In the genomic region with DNA sequence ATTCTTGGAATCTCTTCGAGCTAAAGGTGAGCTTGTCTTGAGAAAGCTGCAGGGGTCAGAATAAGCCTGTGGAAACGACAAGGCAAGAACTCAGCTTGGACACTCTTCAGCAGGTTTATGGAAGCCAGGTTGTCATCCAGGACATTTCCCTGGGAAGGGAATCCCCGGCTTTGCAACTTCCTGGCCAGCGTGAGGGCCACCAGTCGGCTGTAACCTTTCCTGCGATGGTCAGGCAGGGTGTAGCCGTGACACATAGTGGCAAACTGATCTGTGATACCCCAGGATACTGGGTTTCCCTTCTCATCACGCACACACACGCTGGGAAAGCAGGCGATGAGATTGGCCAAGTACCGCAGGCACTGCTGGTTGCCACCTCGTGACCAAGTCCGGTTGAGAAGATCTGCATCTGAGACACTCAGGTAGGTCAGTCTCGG, we compare ENCODE assay signal across 9 mouse cellular contexts. TPM values are rescaled to one million over a fixed set of nuclear protein-coding genes. Genes with fewer than 3 reads are reported as not detected.
DNase-seq lines count a peak whose midpoint lies in the region; ATAC-seq lines count a peak whose summit lies in the region.
"Had no signal": no experiment of that assay in that cellular context is flagged by ENCODE, and none has a peak within 500 bp of the region (broad histone marks: within the 10 kb centered on the region; RNA-seq: fewer than 3 reads in every experiment).

No protein-coding gene starts in this region.

- peak overlapping the region; percentile 52; the same call in 1 of the 2 replicates for H3K9ac ChIP-seq in heart, embryonic 13.5 days
- no peak overlapping the region for H3K9ac ChIP-seq in forebrain, embryonic 14.5 days (ENCODE audit: low read length)
- H3K9ac ChIP-seq in liver, embryonic 13.5 days, result no peak overlapping the region

- H3K27me3 ChIP-seq in heart, embryonic 13.5 days (replicated peaks), result no peaks in the 10 kb centered on the region
- no peaks in the 10 kb centered on the region for H3K27me3 ChIP-seq in forebrain, embryonic 14.5 days (replicated peaks; ENCODE audit: control insufficient read depth, insufficient read depth, low read length)
- no peaks in the 10 kb centered on the region for H3K27me3 ChIP-seq in liver, embryonic 13.5 days

- intact Hi-C loops in heart, postnatal 14 days (cut with DNase I), result no loop called here

- no peaks in the 10 kb centered on the region for H3K9me3 ChIP-seq in heart, embryonic 13.5 days
- no peaks in the 10 kb centered on the region for H3K9me3 ChIP-seq in forebrain, embryonic 14.5 days (replicated peaks; ENCODE audit: control insufficient read depth, low read length)
- no peaks in the 10 kb centered on the region for H3K9me3 ChIP-seq in liver, embryonic 13.5 days (replicated peaks)

- DNase-seq in heart, postnatal 14 days, result no peak
- DNase-seq in forebrain, embryonic 14.5 days (ENCODE audit: low spot score), result no peak
- DNase-seq in liver, embryonic 13.5 days, result no peak
- no peak for DNase-seq in ovary, postnatal 10 days (ENCODE audit: low spot score)
- DNase-seq in testis, postnatal 10 days (ENCODE audit: low spot score), result no peak
- DNase-seq in frontal cortex, postnatal 14 days (ENCODE audit: low spot score in 2 of 2), result no peak

- peaks cover 9% of the 10 kb centered on the region for H3K4me1 ChIP-seq in heart, embryonic 13.5 days
- H3K4me1 ChIP-seq in forebrain, embryonic 14.5 days (ENCODE audit: control insufficient read depth, insufficient read depth, low read length), result no peaks in the 10 kb centered on the region
- H3K4me1 ChIP-seq in liver, embryonic 13.5 days (replicated peaks), result peaks cover 18% of the 10 kb centered on the region

- H3K4me2 ChIP-seq in heart, embryonic 13.5 days, result peak overlapping the region; percentile 71
- peak overlapping the region; percentile 30; the same call in 1 of the 2 replicates for H3K4me2 ChIP-seq in forebrain, embryonic 14.5 days (ENCODE audit: low read length)
- peak overlapping the region; percentile 23 for H3K4me2 ChIP-seq in liver, embryonic 13.5 days

- peak overlapping the region; percentile 42 for H3K4me3 ChIP-seq in heart, embryonic 13.5 days
- H3K4me3 ChIP-seq in forebrain, embryonic 14.5 days (ENCODE audit: low read depth, low read length), result no peak overlapping the region
- no peak overlapping the region; the same call in 1 of the 2 replicates for H3K4me3 ChIP-seq in liver, embryonic 13.5 days (replicated peaks)

- no peaks in the 10 kb centered on the region for H3K36me3 ChIP-seq in heart, embryonic 13.5 days
- H3K36me3 ChIP-seq in forebrain, embryonic 14.5 days (ENCODE audit: control insufficient read depth, insufficient read depth, low read length), result no peaks in the 10 kb centered on the region
- no peaks in the 10 kb centered on the region for H3K36me3 ChIP-seq in liver, embryonic 13.5 days

- 4% methylated on average over 14 of the region's 14 CpGs for WGBS in heart, embryonic 13.5 days
- WGBS in forebrain, embryonic 14.5 days, result 18% methylated on average over 13 of the region's 14 CpGs
- WGBS in liver, embryonic 13.5 days (ENCODE audit: insufficient replicate concordance), result 8% methylated on average over 14 of the region's 14 CpGs

- no peak overlapping the region for H3K27ac ChIP-seq in heart, embryonic 13.5 days (replicated peaks)
- no peak overlapping the region for H3K27ac ChIP-seq in forebrain, embryonic 14.5 days (ENCODE audit: low read depth, low read length)
- no peak overlapping the region for H3K27ac ChIP-seq in liver, embryonic 13.5 days

- no peak for ATAC-seq in heart, embryonic 13.5 days (ENCODE audit: extremely low read depth, insufficient number of reproducible peaks, low FRiP score, low TSS enrichment)
- ATAC-seq in cerebellum, adult (ENCODE audit: insufficient number of reproducible peaks, low FRiP score, low TSS enrichment), result peak; percentile 82
- no peak for ATAC-seq in forebrain, embryonic 14.5 days
- ATAC-seq in liver, embryonic 13.5 days (ENCODE audit: low read depth), result no peak

RNA-seq across cellular contexts. Expression of a gene that starts 9.4 kb away (rescaled TPM):
- not detected in 2 replicates for polyA plus RNA-seq in heart, embryonic 13.5 days (2015; fragmentation: Nextera tagmentation; extraction: Ambion mirVana)
- not detected for total RNA-seq in heart, postnatal 14 days (2021)
- polyA plus RNA-seq in forebrain, embryonic 14.5 days (2014; fragmentation: Nextera tagmentation; extraction: Ambion mirVana), result not detected in 2 replicates
- polyA plus RNA-seq in liver, embryonic 13.5 days (2015; fragmentation: Nextera tagmentation; extraction: Ambion mirVana), result not detected in 2 replicates
- total RNA-seq: MEL had no signal

RNA-seq across cellular contexts. Expression of a gene that starts 24.4 kb away (rescaled TPM):
- polyA plus RNA-seq in heart, embryonic 13.5 days (2015; fragmentation: Nextera tagmentation; extraction: Ambion mirVana), result 2.0 and 2.3 TPM in 2 replicates
- total RNA-seq in heart, postnatal 14 days (2021), result under 1 TPM; 0.57 to 0.59 TPM
- 0.46 and 0.75 TPM in 2 replicates for polyA plus RNA-seq in forebrain, embryonic 14.5 days (2014; fragmentation: Nextera tagmentation; extraction: Ambion mirVana)
- 0.42 and 0.78 TPM in 2 replicates for polyA plus RNA-seq in liver, embryonic 13.5 days (2015; fragmentation: Nextera tagmentation; extraction: Ambion mirVana)

RNA-seq across cellular contexts. Expression of a gene that starts 29.7 kb away (rescaled TPM):
- polyA plus RNA-seq in heart, embryonic 13.5 days (2015; fragmentation: Nextera tagmentation; extraction: Ambion mirVana), result 31.0 and 33.8 TPM in 2 replicates
- 100 to 1,000 TPM; 104 to 118 TPM for total RNA-seq in heart, postnatal 14 days (2021)
- polyA plus RNA-seq in forebrain, embryonic 14.5 days (2014; fragmentation: Nextera tagmentation; extraction: Ambion mirVana), result 22.4 and 24.6 TPM in 2 replicates
- polyA plus RNA-seq in liver, embryonic 13.5 days (2015; fragmentation: Nextera tagmentation; extraction: Ambion mirVana), result 26.8 and 33.5 TPM in 2 replicates

RNA-seq across cellular contexts. Expression of a gene that starts 30.1 kb away (rescaled TPM):
- polyA plus RNA-seq in heart, embryonic 13.5 days (2015; fragmentation: Nextera tagmentation; extraction: Ambion mirVana), result 15.5 and 15.8 TPM in 2 replicates
- 1 to 10 TPM; 5.8 to 6.0 TPM for total RNA-seq in heart, postnatal 14 days (2021)
- polyA plus RNA-seq in forebrain, embryonic 14.5 days (2014; fragmentation: Nextera tagmentation; extraction: Ambion mirVana), result 21.4 and 23.2 TPM in 2 replicates
- 28.3 and 35.7 TPM in 2 replicates for polyA plus RNA-seq in liver, embryonic 13.5 days (2015; fragmentation: Nextera tagmentation; extraction: Ambion mirVana)
